Mouse (Mus musculus): Measurements from ENCODE around the gene Bola2. TPM values are rescaled to one million over a fixed set of nuclear protein-coding genes. Genes with fewer than 3 reads are reported as not detected.
A peak's percentile ranks its signal among the peaks of the same experiment; 100 is the strongest.

Gene Bola2
- polyA plus RNA-seq, 1 experiment from 2014 or later = 156 TPM

- 84% methylated on average over 3 of the region's 3 CpGs for WGBS
- Histone ChIP-seq H3K27ac (no peak overlapping the region), H3K9me3 (no peaks in the 10 kb centered on the region), H3K9ac (replicated peaks) (no peak overlapping the region), H3K27me3 (no peaks in the 10 kb centered on the region), H3K4me2 (no peak overlapping the region), H3K4me3 (replicated peaks) (no peak overlapping the region), H3K36me3 (peaks cover 34% of the 10 kb centered on the region), H3K4me1 (replicated peaks) (no peaks in the 10 kb centered on the region)
- ATAC-seq (ENCODE audit: insufficient number of reproducible peaks, insufficient read depth, low FRiP score, low TSS enrichment, low read depth) = no peak
These were observed 6.2 kb upstream of the Bola2 start for GRCm38 (mm10) chr7:126689021-126689420.

- WGBS = 81% methylated on average over 3 of the region's 3 CpGs
- no peaks in the 10 kb centered on the region for H3K9me3 ChIP-seq
These were observed 4.5 kb upstream of the Bola2 start for GRCm38 (mm10) chr7:126690737-126691136.

GRCm38 (mm10) chr7:126691676-126692075, 3.5 kb upstream of the Bola2 start:
- ATAC-seq (ENCODE audit: insufficient number of reproducible peaks, insufficient read depth, low FRiP score, low TSS enrichment, low read depth) = no peak
- Histone ChIP-seq H3K27me3 (no peaks in the 10 kb centered on the region), H3K4me3 (replicated peaks) (no peak overlapping the region), H3K27ac (no peak overlapping the region), H3K4me1 (replicated peaks) (peaks cover 10% of the 10 kb centered on the region), H3K9ac (replicated peaks) (no peak overlapping the region), H3K9me3 (no peaks in the 10 kb centered on the region), H3K36me3 (peaks cover 34% of the 10 kb centered on the region), H3K4me2 (no peak overlapping the region)
- 82% methylated on average over 5 of the region's 5 CpGs for WGBS

More at GRCm38 (mm10) chr7:126690737-126691136, 4.5 kb upstream of the Bola2 start:
- no peak for ATAC-seq (ENCODE audit: insufficient number of reproducible peaks, insufficient read depth, low FRiP score, low TSS enrichment, low read depth)
- H3K36me3 ChIP-seq = peaks cover 34% of the 10 kb centered on the region
- no peak overlapping the region for H3K4me2 ChIP-seq
- no peak overlapping the region for H3K27ac ChIP-seq
- H3K4me3 ChIP-seq (replicated peaks) = no peak overlapping the region
- no peak overlapping the region for H3K9ac ChIP-seq (replicated peaks)
- H3K27me3 ChIP-seq = no peaks in the 10 kb centered on the region
- H3K4me1 ChIP-seq (replicated peaks) = peaks cover 6% of the 10 kb centered on the region

- Histone ChIP-seq H3K9me3 (no peaks in the 10 kb centered on the region), H3K4me3 (replicated peaks) (no peak overlapping the region), H3K27me3 (no peaks in the 10 kb centered on the region), H3K27ac (no peak overlapping the region), H3K9ac (replicated peaks) (no peak overlapping the region), H3K4me2 (no peak overlapping the region), H3K36me3 (peaks cover 40% of the 10 kb centered on the region), H3K4me1 (replicated peaks) (peaks cover 17% of the 10 kb centered on the region)
- WGBS = 94% methylated on average over 26 of the region's 26 CpGs
- no peak for ATAC-seq (ENCODE audit: insufficient number of reproducible peaks, insufficient read depth, low FRiP score, low TSS enrichment, low read depth)
These were observed 2.8 kb upstream of the Bola2 start for GRCm38 (mm10) chr7:126692426-126692825.

- H3K36me3 ChIP-seq = peaks cover 40% of the 10 kb centered on the region
- H3K27me3 ChIP-seq = no peaks in the 10 kb centered on the region
- peaks cover 17% of the 10 kb centered on the region for H3K4me1 ChIP-seq (replicated peaks)
- WGBS = 40% methylated on average over 3 of the region's 3 CpGs
- H3K9me3 ChIP-seq = no peaks in the 10 kb centered on the region
- no peak overlapping the region for H3K4me2 ChIP-seq
- no peak overlapping the region for H3K27ac ChIP-seq
- H3K4me3 ChIP-seq (replicated peaks) = no peak overlapping the region
- ATAC-seq (ENCODE audit: insufficient number of reproducible peaks, insufficient read depth, low FRiP score, low TSS enrichment, low read depth) = no peak
- no peak overlapping the region for H3K9ac ChIP-seq (replicated peaks)
These were observed 1.9 kb upstream of the Bola2 start for GRCm38 (mm10) chr7:126693256-126693655.

GRCm38 (mm10) chr7:126693781-126694180, 1.4 kb upstream of the Bola2 start:
- ATAC-seq (ENCODE audit: insufficient number of reproducible peaks, insufficient read depth, low FRiP score, low TSS enrichment, low read depth) = no peak
- Histone ChIP-seq H3K27ac (no peak overlapping the region), H3K4me3 (replicated peaks) (no peak overlapping the region), H3K4me1 (replicated peaks) (peaks cover 17% of the 10 kb centered on the region), H3K27me3 (no peaks in the 10 kb centered on the region), H3K4me2 (no peak overlapping the region), H3K9ac (replicated peaks) (no peak overlapping the region), H3K9me3 (no peaks in the 10 kb centered on the region), H3K36me3 (peaks cover 40% of the 10 kb centered on the region)
- WGBS = 90% methylated on average over 7 of the region's 7 CpGs

- H3K9ac ChIP-seq (replicated peaks) = peak overlapping the region; percentile 90
- WGBS = 52% methylated on average over 10 of the region's 10 CpGs
- no peak for ATAC-seq (ENCODE audit: insufficient number of reproducible peaks, insufficient read depth, low FRiP score, low TSS enrichment, low read depth)
- H3K27ac ChIP-seq = no peak overlapping the region
- no peaks in the 10 kb centered on the region for H3K9me3 ChIP-seq
- H3K4me2 ChIP-seq = peak overlapping the region; percentile 90
- peak overlapping the region; percentile 77 for H3K4me3 ChIP-seq (replicated peaks)
- peaks cover 17% of the 10 kb centered on the region for H3K4me1 ChIP-seq (replicated peaks)
- no peaks in the 10 kb centered on the region for H3K27me3 ChIP-seq
- H3K36me3 ChIP-seq = peaks cover 35% of the 10 kb centered on the region
These were observed 655 bp upstream of the Bola2 start for GRCm38 (mm10) chr7:126694441-126695051.

- Histone ChIP-seq H3K4me2 (peak within 1 kb of the TSS; percentile 90), H3K4me1 (replicated peaks) (peaks cover 17% of the 10 kb centered on the region), H3K36me3 (peaks cover 26% of the 10 kb centered on the region), H3K9ac (replicated peaks) (peak within 1 kb of the TSS; percentile 90), H3K27me3 (no peaks in the 10 kb centered on the region), H3K9me3 (no peaks in the 10 kb centered on the region), H3K27ac (peak within 1 kb of the TSS; percentile 98), H3K4me3 (replicated peaks) (peak within 1 kb of the TSS; percentile 77)
- peak; percentile 92 for ATAC-seq (ENCODE audit: insufficient number of reproducible peaks, insufficient read depth, low FRiP score, low TSS enrichment, low read depth)
- under 1% methylated on average over 40 of the region's 40 CpGs for WGBS
These were observed 518 bp downstream of the Bola2 start, which contains the start of gene Slx1b for GRCm38 (mm10) chr7:126695631-126696207. TSS of gene Slx1b (minus strand) at chr7:126695784.

- 3% methylated on average over 17 of the region's 17 CpGs for WGBS
- H3K4me2 ChIP-seq = peak overlapping the region; percentile 90
- H3K27ac ChIP-seq = no peak overlapping the region
- H3K27me3 ChIP-seq = no peaks in the 10 kb centered on the region
- peak overlapping the region; percentile 77 for H3K4me3 ChIP-seq (replicated peaks)
- H3K9me3 ChIP-seq = no peaks in the 10 kb centered on the region
- peak overlapping the region; percentile 90 for H3K9ac ChIP-seq (replicated peaks)
- peaks cover 20% of the 10 kb centered on the region for H3K4me1 ChIP-seq (replicated peaks)
- peaks cover 21% of the 10 kb centered on the region for H3K36me3 ChIP-seq
- ATAC-seq (ENCODE audit: insufficient number of reproducible peaks, insufficient read depth, low FRiP score, low TSS enrichment, low read depth) = 0 out of 2 replicates have a peak, but pooled peaks have one; percentile 3
These were observed 1.1 kb downstream of the Bola2 start for GRCm38 (mm10) chr7:126696303-126696702.

- no peak for ATAC-seq (ENCODE audit: insufficient number of reproducible peaks, insufficient read depth, low FRiP score, low TSS enrichment, low read depth)
- no peak overlapping the region for H3K27ac ChIP-seq
- peaks cover 17% of the 10 kb centered on the region for H3K36me3 ChIP-seq
- no peaks in the 10 kb centered on the region for H3K9me3 ChIP-seq
- H3K4me2 ChIP-seq = peak overlapping the region; percentile 90
- no peaks in the 10 kb centered on the region for H3K27me3 ChIP-seq
- WGBS = 74% methylated on average over 3 of the region's 3 CpGs
- H3K4me1 ChIP-seq (replicated peaks) = peaks cover 24% of the 10 kb centered on the region
- H3K4me3 ChIP-seq (replicated peaks) = peak overlapping the region; percentile 77
- H3K9ac ChIP-seq (replicated peaks) = peak overlapping the region; percentile 90; the same call in 1 of the 2 replicates
These were observed 1.7 kb downstream of the Bola2 start for GRCm38 (mm10) chr7:126696886-126697285.

- Histone ChIP-seq H3K4me1 (replicated peaks) (peaks cover 24% of the 10 kb centered on the region), H3K9ac (replicated peaks) (no peak overlapping the region), H3K27me3 (peaks cover 4% of the 10 kb centered on the region), H3K27ac (no peak overlapping the region), H3K4me2 (no peak overlapping the region), H3K36me3 (peaks cover 8% of the 10 kb centered on the region; the same call in 1 of the 2 replicates), H3K9me3 (no peaks in the 10 kb centered on the region), H3K4me3 (replicated peaks) (no peak overlapping the region)
- WGBS = 95% methylated on average over 8 of the region's 8 CpGs
- ATAC-seq (ENCODE audit: insufficient number of reproducible peaks, insufficient read depth, low FRiP score, low TSS enrichment, low read depth) = no peak
These were observed 2.6 kb downstream of the Bola2 start for GRCm38 (mm10) chr7:126697838-126698237.
